In the genomic region with DNA sequence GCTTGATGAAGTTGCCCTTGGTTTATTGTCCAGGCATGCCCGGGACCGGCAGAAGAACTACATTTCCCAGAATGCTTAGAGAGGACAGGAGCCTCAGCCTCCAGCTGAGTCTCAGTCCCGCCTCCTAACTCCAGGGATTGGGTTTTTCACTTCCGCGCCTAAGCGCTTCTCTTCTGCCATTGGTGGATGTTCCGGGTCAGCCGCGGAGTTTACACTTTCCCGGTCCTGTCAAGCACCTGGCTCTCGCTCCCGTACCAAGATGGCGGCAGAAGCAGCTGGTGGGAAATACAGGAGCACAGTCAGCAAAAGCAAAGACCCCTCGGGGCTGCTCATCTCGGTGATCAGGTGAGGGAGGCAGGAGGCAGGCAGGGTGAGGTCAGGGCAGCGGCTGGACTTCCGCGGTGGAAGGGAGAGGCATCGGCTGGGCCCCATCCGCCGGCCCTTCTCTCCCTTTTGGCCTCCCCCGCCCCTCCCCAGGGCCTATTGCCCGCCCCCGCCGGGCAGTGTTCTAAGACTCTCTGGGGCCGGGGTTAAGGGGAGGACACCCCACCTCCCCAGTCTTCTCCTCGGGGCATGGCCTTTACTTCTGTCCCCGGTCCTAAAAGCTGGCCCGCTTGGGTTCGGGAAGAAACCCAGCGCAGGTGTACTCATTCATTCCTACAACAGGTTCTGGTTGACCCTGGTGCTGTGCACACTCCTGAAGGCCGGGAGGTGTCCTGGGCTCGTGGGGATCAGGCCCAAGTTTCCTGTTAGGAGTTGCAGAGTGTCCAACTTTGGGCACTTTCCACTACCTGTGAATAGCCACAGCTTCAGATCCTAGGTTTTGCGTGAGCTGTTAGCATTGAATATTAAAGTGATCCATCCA, we compare ENCODE assay signal across 8 mouse cellular contexts. TPM values are rescaled to one million over a fixed set of nuclear protein-coding genes. Genes with fewer than 3 reads are reported as not detected.
DNase-seq lines count a peak whose midpoint lies in the region; ATAC-seq and TF ChIP-seq lines count a peak whose summit lies in the region.

A gene (plus strand): TSS at position 192 of the 865 bp plus-strand sequence.

- TF ChIP-seq EP300 in liver, embryonic 14.5 days (IDR thresholded peaks at IDR 0.05; ENCODE audit: low read depth): no peak
- TF ChIP-seq EP300 in stomach, postnatal 0 days (optimal IDR thresholded peaks at IDR 0.05): no peak

- H3K4me3 ChIP-seq in forebrain, embryonic 10.5 days: peak within 1 kb of the TSS; percentile 94
- H3K4me3 ChIP-seq in heart, embryonic 15.5 days: peak within 1 kb of the TSS; percentile 94
- peak within 1 kb of the TSS; percentile 88 to 97 for H3K4me3 ChIP-seq in liver, embryonic 14.5 days (ENCODE audit: insufficient read depth in 1 of 2, low read depth in 2 of 2, low read length in 2 of 2)
- H3K4me3 ChIP-seq in neural tube, embryonic 11.5 days (ENCODE audit: low read depth, low read length): peak within 1 kb of the TSS; percentile 81
- H3K4me3 ChIP-seq in stomach, postnatal 0 days (ENCODE audit: low read depth, low read length): peak within 1 kb of the TSS; percentile 81

- DNase-seq in CD8-positive naive resting alpha-beta T cell, adult 2 months (ENCODE audit: low read depth in 2 of 2, low spot score in 2 of 2): peak; percentile 89 to 92
- peak; percentile 94 for DNase-seq in c-Kit-positive CD71-negative TER-119-negative erythroid progenitor cells, embryonic 14.5 days (ENCODE audit: low read depth)
- DNase-seq in forebrain, embryonic 10.5 days (ENCODE audit: extremely low spot score, low spot score): peak; percentile 95
- peak; percentile 95 to 98 for DNase-seq in kidney, postnatal 25 days
- peak; percentile 95 to 97 (median 96) for DNase-seq in liver, embryonic 14.5 days (ENCODE audit: low read depth in 3 of 3, low spot score in 3 of 3)
- DNase-seq in neural tube, embryonic 11.5 days (ENCODE audit: low spot score): peak; percentile 92
- peak; percentile 95 for DNase-seq in stomach, postnatal 0 days (ENCODE audit: low spot score)

- H3K9me3 ChIP-seq in forebrain, embryonic 10.5 days: no peaks in the 10 kb centered on the region
- H3K9me3 ChIP-seq in heart, embryonic 15.5 days (replicated peaks): no peaks in the 10 kb centered on the region
- no peaks in the 10 kb centered on the region for H3K9me3 ChIP-seq in liver, embryonic 14.5 days (ENCODE audit: control insufficient read depth, low read length)
- no peaks in the 10 kb centered on the region for H3K9me3 ChIP-seq in neural tube, embryonic 11.5 days (ENCODE audit: control insufficient read depth, low read length)
- no peaks in the 10 kb centered on the region for H3K9me3 ChIP-seq in stomach, postnatal 0 days (ENCODE audit: control insufficient read depth, low read length)

- WGBS in forebrain, embryonic 10.5 days: 3% methylated on average over 34 of the region's 34 CpGs
- WGBS in heart, embryonic 15.5 days: 2% methylated on average over 31 of the region's 34 CpGs
- 2% methylated on average over 34 of the region's 34 CpGs for WGBS in liver, embryonic 14.5 days (ENCODE audit: insufficient replicate concordance)
- 3% methylated on average over 31 of the region's 34 CpGs for WGBS in neural tube, embryonic 11.5 days
- 2% methylated on average over 33 of the region's 34 CpGs for WGBS in stomach, postnatal 0 days

- peak within 1 kb of the TSS; percentile 85 for H3K9ac ChIP-seq in heart, embryonic 15.5 days
- peak within 1 kb of the TSS; percentile 95 for H3K9ac ChIP-seq in liver, embryonic 14.5 days (replicated peaks)
- peak within 1 kb of the TSS; percentile 86 for H3K9ac ChIP-seq in neural tube, embryonic 11.5 days (ENCODE audit: low read length)
- H3K9ac ChIP-seq in stomach, postnatal 0 days (ENCODE audit: low read length): peak within 1 kb of the TSS; percentile 79

- H3K27ac ChIP-seq in forebrain, embryonic 10.5 days: peak within 1 kb of the TSS; percentile 95
- H3K27ac ChIP-seq in heart, embryonic 15.5 days: peak within 1 kb of the TSS; percentile 52; the same call in 1 of the 2 replicates
- H3K27ac ChIP-seq in liver, embryonic 14.5 days: peak within 1 kb of the TSS; percentile 36
- H3K27ac ChIP-seq in neural tube, embryonic 11.5 days (ENCODE audit: low read depth, low read length): no peak within 1 kb of the TSS
- peak within 1 kb of the TSS; percentile 36; the same call in 1 of the 2 replicates for H3K27ac ChIP-seq in stomach, postnatal 0 days (replicated peaks)

- H3K27me3 ChIP-seq in forebrain, embryonic 10.5 days (ENCODE audit: poor library complexity, severe bottlenecking): no peaks in the 10 kb centered on the region
- no peaks in the 10 kb centered on the region for H3K27me3 ChIP-seq in heart, embryonic 15.5 days
- H3K27me3 ChIP-seq in liver, embryonic 14.5 days (ENCODE audit: control insufficient read depth, insufficient read depth, low read length): no peaks in the 10 kb centered on the region
- no peaks in the 10 kb centered on the region for H3K27me3 ChIP-seq in neural tube, embryonic 11.5 days (ENCODE audit: control insufficient read depth, insufficient read depth, low read length)
- no peaks in the 10 kb centered on the region for H3K27me3 ChIP-seq in stomach, postnatal 0 days (ENCODE audit: control insufficient read depth, insufficient read depth, low read length)

- no peaks in the 10 kb centered on the region for H3K36me3 ChIP-seq in forebrain, embryonic 10.5 days (replicated peaks)
- H3K36me3 ChIP-seq in heart, embryonic 15.5 days: no peaks in the 10 kb centered on the region
- H3K36me3 ChIP-seq in liver, embryonic 14.5 days (replicated peaks; ENCODE audit: control insufficient read depth, insufficient read depth, low read depth): no peaks in the 10 kb centered on the region
- no peaks in the 10 kb centered on the region for H3K36me3 ChIP-seq in neural tube, embryonic 11.5 days (ENCODE audit: control insufficient read depth, insufficient read depth, low read length)
- H3K36me3 ChIP-seq in stomach, postnatal 0 days (ENCODE audit: control insufficient read depth, insufficient read depth, low read length): no peaks in the 10 kb centered on the region

- no peak for TF ChIP-seq CTCF in liver, embryonic 14.5 days (IDR thresholded peaks at IDR 0.05; ENCODE audit: low read depth)
- TF ChIP-seq CTCF in stomach, postnatal 0 days (IDR thresholded peaks at IDR 0.05; ENCODE audit: low read depth): no peak

- peaks cover 32% of the 10 kb centered on the region for H3K4me1 ChIP-seq in forebrain, embryonic 10.5 days
- peaks cover 9% of the 10 kb centered on the region; the same call in 1 of the 2 replicates for H3K4me1 ChIP-seq in heart, embryonic 15.5 days (replicated peaks)
- peaks cover 0 to 5% of the 10 kb centered on the region in 2 experiments; a peak in 3 of 4 replicates for H3K4me1 ChIP-seq in liver, embryonic 14.5 days (replicated peaks; ENCODE audit: control insufficient read depth in 2 of 2, insufficient read depth in 2 of 2, low read length in 1 of 2)
- no peaks in the 10 kb centered on the region for H3K4me1 ChIP-seq in neural tube, embryonic 11.5 days (ENCODE audit: control insufficient read depth, insufficient read depth, low read length)
- no peaks in the 10 kb centered on the region for H3K4me1 ChIP-seq in stomach, postnatal 0 days (replicated peaks; ENCODE audit: control insufficient read depth, insufficient read depth)

- H3K4me2 ChIP-seq in heart, embryonic 15.5 days: peak within 1 kb of the TSS; percentile 81
- H3K4me2 ChIP-seq in liver, embryonic 14.5 days (ENCODE audit: low read depth): peak within 1 kb of the TSS; percentile 91
- peak within 1 kb of the TSS; percentile 77 for H3K4me2 ChIP-seq in neural tube, embryonic 11.5 days (ENCODE audit: low read depth)
- peak within 1 kb of the TSS; percentile 76 for H3K4me2 ChIP-seq in stomach, postnatal 0 days (replicated peaks; ENCODE audit: low read depth)

- ATAC-seq in heart, embryonic 15.5 days (replicated peaks; ENCODE audit: insufficient number of reproducible peaks, insufficient read depth, low FRiP score, low read depth): peak; percentile 100
- ATAC-seq in liver, embryonic 14.5 days (ENCODE audit: insufficient read depth): peak; percentile 100
- peak; percentile 99 for ATAC-seq in neural tube, embryonic 11.5 days (ENCODE audit: insufficient read depth, low FRiP score, low TSS enrichment)
- peak; percentile 100 for ATAC-seq in stomach, postnatal 0 days (ENCODE audit: low FRiP score, low TSS enrichment)

RNA-seq across cellular contexts. Expression of the gene that starts here (rescaled TPM):
- polyA plus RNA-seq in forebrain, embryonic 10.5 days (2016; fragmentation: Nextera tagmentation; extraction: Ambion mirVana): 35.0 and 39.2 TPM in 2 replicates
- 26.5 and 32.6 TPM in 2 replicates for polyA plus RNA-seq in heart, embryonic 15.5 days (2015; fragmentation: Nextera tagmentation; extraction: Ambion mirVana)
- polyA plus RNA-seq in liver, embryonic 14.5 days (2012; rRNA removed): 3.8 and 4.9 TPM in 2 replicates
- 6.7 and 7.0 TPM in 2 replicates for polyA plus RNA-seq in liver, embryonic 14.5 days (2014; fragmentation: Nextera tagmentation; extraction: Ambion mirVana)
- polyA plus RNA-seq in neural tube, embryonic 11.5 days (2014; fragmentation: Nextera tagmentation; extraction: Ambion mirVana): 25.3 and 25.4 TPM in 2 replicates
- polyA plus RNA-seq in stomach, postnatal 0 days (2015; fragmentation: Nextera tagmentation; extraction: Ambion mirVana): 9.5 and 10.0 TPM in 2 replicates
